34 mouse cellular contexts compared by ENCODE assay signal in the genomic region with DNA sequence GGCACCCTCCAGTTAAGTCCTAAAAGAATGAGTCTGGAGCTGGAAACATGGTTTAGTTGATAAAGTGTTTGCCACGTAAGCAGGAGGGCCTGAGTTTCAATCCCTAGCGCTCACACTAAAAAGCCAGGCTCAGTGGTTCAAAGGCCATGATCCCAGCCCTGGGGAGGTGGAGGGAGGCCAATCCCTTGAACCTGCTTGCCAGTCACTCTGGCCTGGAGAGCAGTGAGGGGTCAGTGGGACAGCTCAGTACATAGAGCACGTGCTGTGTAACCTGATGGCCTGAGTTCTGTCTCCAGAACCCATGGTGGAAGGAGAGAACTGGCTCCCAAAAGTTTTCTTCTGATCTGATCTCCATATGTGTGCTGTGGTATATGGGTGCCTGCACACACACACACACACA. TPM values are rescaled to one million over a fixed set of nuclear protein-coding genes. Genes with fewer than 3 reads are reported as not detected.
A peak's percentile ranks its signal among the peaks of the same experiment; 100 is the strongest.
DNase-seq lines count a peak whose midpoint lies in the region; ATAC-seq and TF ChIP-seq lines count a peak whose summit lies in the region.
"Had no signal": no experiment of that assay in that cellular context is flagged by ENCODE, and none has a peak within 500 bp of the region (broad histone marks: within the 10 kb centered on the region; RNA-seq: fewer than 3 reads in every experiment).

No protein-coding gene starts in this region.

- intact Hi-C loops in heart, adult 2 months (cut with DNase I) = no loop called here

- no peaks in the 10 kb centered on the region for H3K4me1 ChIP-seq in liver, postnatal 0 days (ENCODE audit: insufficient read depth)
- no peaks in the 10 kb centered on the region for H3K4me1 ChIP-seq in heart, adult 2 months (ENCODE audit: control insufficient read depth, insufficient read depth, low read length)
- H3K4me1 ChIP-seq: forebrain, embryonic 15.5 days; heart, embryonic 13.5 days; limb, embryonic 12.5 days; lung, embryonic 15.5 days; midbrain, embryonic 15.5 days; neural tube, embryonic 15.5 days had no signal

- no peak overlapping the region for H3K4me2 ChIP-seq in liver, postnatal 0 days (ENCODE audit: low read depth, low read length)
- H3K4me2 ChIP-seq: embryonic facial prominence, embryonic 13.5 days; forebrain, embryonic 15.5 days; heart, embryonic 13.5 days; hindbrain, embryonic 14.5 days; limb, embryonic 12.5 days; lung, embryonic 15.5 days; midbrain, embryonic 15.5 days; neural tube, embryonic 15.5 days had no signal

- H3K36me3 ChIP-seq in liver, postnatal 0 days (replicated peaks; ENCODE audit: insufficient read depth, low read length) = no peaks in the 10 kb centered on the region
- H3K36me3 ChIP-seq in heart, adult 2 months (ENCODE audit: control insufficient read depth, insufficient read depth, low read length) = no peaks in the 10 kb centered on the region
- H3K36me3 ChIP-seq: embryonic facial prominence, embryonic 13.5 days; forebrain, embryonic 10.5 days; forebrain, embryonic 15.5 days; G1E; heart, embryonic 13.5 days; limb, embryonic 12.5 days; lung, embryonic 15.5 days; midbrain, embryonic 10.5 days; midbrain, embryonic 15.5 days; neural tube, embryonic 15.5 days had no signal

- TF ChIP-seq CTCF in liver, postnatal 0 days (IDR thresholded peaks at IDR 0.05; ENCODE audit: low read depth) = no peak
- no peak for TF ChIP-seq CTCF in heart, adult 2 months (IDR thresholded peaks at IDR 0.05)

- no peak overlapping the region for H3K4me3 ChIP-seq in liver, postnatal 0 days (ENCODE audit: low read depth, low read length)
- H3K4me3 ChIP-seq in heart, adult 2 months = no peak overlapping the region
- H3K4me3 ChIP-seq: embryonic facial prominence, embryonic 13.5 days; forebrain, embryonic 10.5 days; forebrain, embryonic 15.5 days; gastrocnemius, adult 2 months; heart, embryonic 13.5 days; limb, embryonic 12.5 days; lung, embryonic 15.5 days; midbrain, embryonic 10.5 days; midbrain, embryonic 15.5 days; neural tube, embryonic 15.5 days had no signal

- no peak overlapping the region for H3K9ac ChIP-seq in liver, postnatal 0 days (replicated peaks)
- H3K9ac ChIP-seq in heart, adult 2 months (ENCODE audit: low read depth, low read length) = no peak overlapping the region
- H3K9ac ChIP-seq: embryonic facial prominence, embryonic 13.5 days; forebrain, embryonic 15.5 days; heart, embryonic 13.5 days; hindbrain, embryonic 14.5 days; limb, embryonic 12.5 days; liver, embryonic 14.5 days; lung, embryonic 15.5 days; midbrain, embryonic 15.5 days; neural tube, embryonic 15.5 days had no signal

- no peak overlapping the region for H3K27ac ChIP-seq in liver, postnatal 0 days (ENCODE audit: low read depth)
- no peak overlapping the region for H3K27ac ChIP-seq in heart, adult 2 months
- H3K27ac ChIP-seq: embryonic facial prominence, embryonic 13.5 days; forebrain, embryonic 10.5 days; forebrain, embryonic 15.5 days; gastrocnemius, adult 2 months; heart, embryonic 13.5 days; hindbrain, embryonic 14.5 days; limb, embryonic 12.5 days; liver, embryonic 14.5 days; lung, embryonic 15.5 days; midbrain, embryonic 10.5 days; midbrain, embryonic 15.5 days; neural tube, embryonic 15.5 days had no signal

- peak; percentile 61; the same call in 1 of the 2 replicates for ATAC-seq in liver, postnatal 0 days
- ATAC-seq: forebrain, embryonic 15.5 days; intestine, postnatal 0 days; midbrain, embryonic 15.5 days had no signal

- H3K79me2 ChIP-seq in heart, adult 2 months (replicated peaks; ENCODE audit: control insufficient read depth, insufficient read depth, low read length) = no peaks in the 10 kb centered on the region

- DNase-seq in kidney, adult 11 months = peak; percentile 45
- no peak for DNase-seq in kidney, postnatal 4 days
- DNase-seq in kidney, postnatal 36 days = peak; percentile 31 to 43
- DNase-seq in kidney, postnatal 10 days = no peak
- peak; percentile 82 for DNase-seq in adipocyte (ENCODE audit: low spot score)
- DNase-seq in liver, postnatal 0 days = no peak
- no peak for DNase-seq in heart, adult 2 months
- DNase-seq: B cell, adult 2 months; cerebellum, adult 18-20 months; gastrocnemius, adult 2 months; heart, postnatal 10 days; right cerebral cortex, adult 18-20 months; spleen, adult 18-20 months; thymus, postnatal 14 days had no signal

- WGBS in liver, postnatal 0 days (ENCODE audit: insufficient replicate concordance) = 58% methylated on average over 3 of the region's 3 CpGs
- 89% methylated on average over 3 of the region's 3 CpGs for WGBS in heart, adult 2 months

- H3K9me3 ChIP-seq in liver, postnatal 0 days (ENCODE audit: low read length) = no peaks in the 10 kb centered on the region
- H3K9me3 ChIP-seq: embryonic facial prominence, embryonic 13.5 days; forebrain, embryonic 10.5 days; forebrain, embryonic 15.5 days; G1E; heart, embryonic 13.5 days; limb, embryonic 12.5 days; lung, embryonic 15.5 days; midbrain, embryonic 10.5 days; midbrain, embryonic 15.5 days; neural tube, embryonic 15.5 days had no signal

- no peak for TF ChIP-seq POLR2A in heart, adult 2 months (IDR thresholded peaks at IDR 0.05; ENCODE audit: insufficient read depth, low read depth, low read length)

- TF ChIP-seq EP300 in liver, postnatal 0 days (IDR thresholded peaks at IDR 0.05; ENCODE audit: low read depth) = no peak
- no peak for TF ChIP-seq EP300 in heart, adult 2 months (IDR thresholded peaks at IDR 0.05; ENCODE audit: insufficient read depth, low read depth, low read length)

- no peaks in the 10 kb centered on the region for H3K27me3 ChIP-seq in liver, postnatal 0 days (ENCODE audit: insufficient read depth, low read length)
- no peaks in the 10 kb centered on the region for H3K27me3 ChIP-seq in heart, adult 2 months (ENCODE audit: control insufficient read depth, insufficient read depth, low read length)
- H3K27me3 ChIP-seq: CH12.LX; embryonic facial prominence, embryonic 13.5 days; forebrain, embryonic 15.5 days; heart, embryonic 13.5 days; limb, embryonic 12.5 days; lung, embryonic 15.5 days; midbrain, embryonic 15.5 days; neural tube, embryonic 15.5 days had no signal

RNA-seq across cellular contexts. Expression of gene Hcar2, which starts 30.5 kb away (rescaled TPM):
- polyA plus RNA-seq in liver, postnatal 0 days (2015; fragmentation: Nextera tagmentation; extraction: Ambion mirVana) = 0.15 and 0.22 TPM in 2 replicates
- under 1 TPM in 1 of 2 experiments, not detected in 1; 0.29 TPM for total RNA-seq in heart, adult 2 months (2021)
- 0.38 and 1.8 TPM in 2 replicates for polyA plus RNA-seq in heart, adult 2 months (2012; rRNA removed)
- total RNA-seq: CH12.LX; gastrocnemius, adult 2 months; layer of hippocampus, postnatal 10 days; left cerebral cortex, adult 18-20 months; left cerebral cortex, postnatal 14 days had no signal
- polyA plus RNA-seq: forebrain, embryonic 10.5 days; forebrain, embryonic 15.5 days; G1E; hindbrain, embryonic 14.5 days; midbrain, embryonic 10.5 days; midbrain, embryonic 15.5 days had no signal

RNA-seq across cellular contexts. Expression of gene Hcar1, which starts 45.0 kb away (rescaled TPM):
- polyA plus RNA-seq in liver, postnatal 0 days (2015; fragmentation: Nextera tagmentation; extraction: Ambion mirVana) = 0.11 and 0.14 TPM in 2 replicates
- total RNA-seq in heart, adult 2 months (2021) = under 1 TPM; 0.55 to 0.57 TPM
- polyA plus RNA-seq in heart, adult 2 months (2012; rRNA removed) = 2.0 and 3.0 TPM in 2 replicates
- total RNA-seq: CH12.LX; common myeloid progenitor, adult 5-6 weeks; hematopoietic stem cell, adult 5-6 weeks; megakaryocyte progenitor cell, adult 5-6 weeks had no signal
- polyA plus RNA-seq: forebrain, embryonic 10.5 days; G1E; limb, embryonic 12.5 days; midbrain, embryonic 10.5 days had no signal

Comparison
In these comparisons a context has a peak if more than half of its experiments do, and no peak if none do; other contexts are left out.
1. DNase-seq: peak in kidney, adult 11 months (single experiment), kidney, postnatal 36 days (2 of 2) and adipocyte (single experiment); none in kidney, postnatal 4 days (0 of 2), kidney, postnatal 10 days (single experiment), liver, postnatal 0 days (single experiment) and heart, adult 2 months (0 of 2).